Mouse (Mus musculus) heart, embryonic 10.5 days (tissue): ENCODE measurements around the gene Ybx3. TPM values are rescaled to one million over a fixed set of nuclear protein-coding genes. Genes with fewer than 3 reads are reported as not detected.

ENCODE experiments used
- DNase-seq: peaks from one replicate; pipeline ENCODE4 v3.0.0-alpha.2; 2017; ENCODE audit warnings: low spot score
- H3K27ac ChIP-seq: fragments of 300-500 bp; sonication (generic); 2 replicates; pipeline ENCODE4 v1.5.1; 2016; ENCODE audit warnings: mild to moderate bottlenecking
- H3K27me3 ChIP-seq: fragments of 300-500 bp; sonication (generic); 2 replicates; pipeline ENCODE4 v1.6.1; 2016; ENCODE audit warnings: mild to moderate bottlenecking; ENCODE audit not compliant: poor library complexity, insufficient read depth, severe bottlenecking
- H3K36me3 ChIP-seq: fragments of 300-500 bp; sonication (generic); 2 replicates; pipeline ENCODE4 v1.6.1; 2016; ENCODE audit warnings: mild to moderate bottlenecking, moderate library complexity
- H3K4me1 ChIP-seq: fragments of 300-500 bp; sonication (generic); 2 replicates; pipeline ENCODE4 v1.6.1; 2016; ENCODE audit warnings: mild to moderate bottlenecking
- H3K4me3 ChIP-seq: fragments of 300-500 bp; sonication (generic); 2 replicates; pipeline ENCODE4 v1.5.1; 2016; ENCODE audit warnings: mild to moderate bottlenecking, moderate library complexity
- H3K9me3 ChIP-seq: fragments of 300-500 bp; sonication (generic); 2 replicates; pipeline ENCODE4 v1.6.1; 2016; ENCODE audit warnings: mild to moderate bottlenecking, moderate library complexity
- WGBS: fragments of 180-500 bp; shearing (Covaris S2); methylation state at CpG from one replicate; pipeline ENCODE4 v1.1.7; 2016; 5-methylcytosine and 5-hydroxymethylcytosine counted together
- polyA plus RNA-seq: library from polyadenylated mRNA; unstranded; fragments of >200 nt; fragmentation: Nextera tagmentation; extraction: Ambion mirVana; gene quantifications from 2 replicates; pipeline ENCODE4 v1.2.1, GENCODE M21; 2016

Gene Ybx3
- polyA plus RNA-seq, 1 experiment from 2014 or later = 48.9 TPM

- 94% methylated on average over 5 of the region's 5 CpGs for WGBS
- DNase-seq = no peak
- Histone ChIP-seq H3K27me3 (no peaks in the 10 kb centered on the region), H3K27ac (no peak overlapping the region), H3K9me3 (no peaks in the 10 kb centered on the region), H3K4me3 (no peak overlapping the region), H3K4me1 (peaks cover 14% of the 10 kb centered on the region; the same call in 1 of the 2 replicates), H3K36me3 (peaks cover 76% of the 10 kb centered on the region)
These were observed 10.9 kb downstream of the Ybx3 start for GRCm38 (mm10) chr6:131377378-131377777.

- no peaks in the 10 kb centered on the region for H3K27me3 ChIP-seq
- no peak for DNase-seq
- WGBS = 73% methylated on average over 13 of the region's 13 CpGs
- H3K27ac ChIP-seq = peak overlapping the region; percentile 36; the same call in 1 of the 2 replicates
- H3K4me1 ChIP-seq = peaks cover 11% of the 10 kb centered on the region; the same call in 1 of the 2 replicates
- H3K4me3 ChIP-seq = no peak overlapping the region
- H3K36me3 ChIP-seq = peaks cover 74% of the 10 kb centered on the region
- H3K9me3 ChIP-seq = no peaks in the 10 kb centered on the region
These were observed 13.5 kb downstream of the Ybx3 start for GRCm38 (mm10) chr6:131374594-131375340.

GRCm38 (mm10) chr6:131373160-131373559 lies 15.1 kb downstream of the Ybx3 start:
- 90% methylated on average over 5 of the region's 5 CpGs for WGBS
- Histone ChIP-seq H3K4me1 (peaks cover 11% of the 10 kb centered on the region; the same call in 1 of the 2 replicates), H3K36me3 (peaks cover 73% of the 10 kb centered on the region), H3K4me3 (no peak overlapping the region), H3K9me3 (no peaks in the 10 kb centered on the region), H3K27me3 (no peaks in the 10 kb centered on the region), H3K27ac (no peak overlapping the region)
- no peak for DNase-seq

GRCm38 (mm10) chr6:131370767-131371166 lies 17.5 kb downstream of the Ybx3 start:
- Histone ChIP-seq H3K27ac (no peak overlapping the region), H3K9me3 (no peaks in the 10 kb centered on the region), H3K27me3 (no peaks in the 10 kb centered on the region), H3K4me3 (no peak overlapping the region), H3K4me1 (peaks cover 9% of the 10 kb centered on the region; the same call in 1 of the 2 replicates), H3K36me3 (peaks cover 73% of the 10 kb centered on the region)
- WGBS = 85% methylated on average over 5 of the region's 5 CpGs
- no peak for DNase-seq

GRCm38 (mm10) chr6:131369866-131370616 lies 18.2 kb downstream of the Ybx3 start:
- 64% methylated on average over 8 of the region's 8 CpGs for WGBS
- no peaks in the 10 kb centered on the region for H3K27me3 ChIP-seq
- H3K36me3 ChIP-seq = peaks cover 70% of the 10 kb centered on the region
- no peaks in the 10 kb centered on the region for H3K9me3 ChIP-seq
- DNase-seq = no peak
- H3K27ac ChIP-seq = no peak overlapping the region
- peaks cover 3% of the 10 kb centered on the region; the same call in 1 of the 2 replicates for H3K4me1 ChIP-seq
- H3K4me3 ChIP-seq = no peak overlapping the region

GRCm38 (mm10) chr6:131367101-131367500 lies 21.2 kb downstream of the Ybx3 start:
- Histone ChIP-seq H3K27me3 (no peaks in the 10 kb centered on the region), H3K9me3 (no peaks in the 10 kb centered on the region), H3K4me1 (no peaks in the 10 kb centered on the region), H3K36me3 (peaks cover 68% of the 10 kb centered on the region), H3K4me3 (no peak overlapping the region), H3K27ac (no peak overlapping the region)
- WGBS = 52% methylated on average over 4 of the region's 4 CpGs
- no peak for DNase-seq

- DNase-seq = no peak
- no peaks in the 10 kb centered on the region for H3K4me1 ChIP-seq
- H3K27me3 ChIP-seq = no peaks in the 10 kb centered on the region
- no peak overlapping the region for H3K4me3 ChIP-seq
- H3K27ac ChIP-seq = no peak overlapping the region
- peaks cover 51% of the 10 kb centered on the region for H3K36me3 ChIP-seq
- no peaks in the 10 kb centered on the region for H3K9me3 ChIP-seq
- WGBS = 97% methylated on average over 2 of the region's 2 CpGs
These were observed 23.9 kb downstream of the Ybx3 start for GRCm38 (mm10) chr6:131364353-131364752.

- Histone ChIP-seq H3K27ac (no peak overlapping the region), H3K4me3 (no peak overlapping the region), H3K27me3 (no peaks in the 10 kb centered on the region), H3K9me3 (no peaks in the 10 kb centered on the region), H3K4me1 (no peaks in the 10 kb centered on the region), H3K36me3 (peaks cover 39% of the 10 kb centered on the region)
- 84% methylated on average over 7 of the region's 7 CpGs for WGBS
- no peak for DNase-seq
These were observed 25.1 kb downstream of the Ybx3 start for GRCm38 (mm10) chr6:131362987-131363765.

GRCm38 (mm10) chr6:131360693-131361092 lies 27.6 kb downstream of the Ybx3 start:
- Histone ChIP-seq H3K4me3 (no peak overlapping the region), H3K27me3 (no peaks in the 10 kb centered on the region), H3K4me1 (no peaks in the 10 kb centered on the region), H3K36me3 (peaks cover 18% of the 10 kb centered on the region), H3K9me3 (no peaks in the 10 kb centered on the region), H3K27ac (no peak overlapping the region)
- WGBS = 67% methylated on average over 5 of the region's 5 CpGs
- DNase-seq = no peak

- Histone ChIP-seq H3K27me3 (no peaks in the 10 kb centered on the region), H3K9me3 (no peaks in the 10 kb centered on the region), H3K4me1 (no peaks in the 10 kb centered on the region), H3K36me3 (peaks cover 13% of the 10 kb centered on the region), H3K27ac (no peak overlapping the region), H3K4me3 (no peak overlapping the region)
- WGBS = 71% methylated on average over 2 of the region's 2 CpGs
- no peak for DNase-seq
These were observed 28.7 kb downstream of the Ybx3 start for GRCm38 (mm10) chr6:131359543-131359942.

GRCm38 (mm10) chr6:131354913-131355312 lies 33.4 kb downstream of the Ybx3 start:
- H3K4me1 ChIP-seq = 0 out of 2 replicates have a peak, but pooled peaks cover 3% of the 10 kb centered on the region
- H3K36me3 ChIP-seq = no peaks in the 10 kb centered on the region
- H3K27ac ChIP-seq = no peak overlapping the region
- H3K27me3 ChIP-seq = no peaks in the 10 kb centered on the region
- no peaks in the 10 kb centered on the region for H3K9me3 ChIP-seq
- 51% methylated on average over 4 of the region's 4 CpGs for WGBS
- no peak for DNase-seq
- no peak overlapping the region for H3K4me3 ChIP-seq

GRCm38 (mm10) chr6:131353352-131353919 lies 34.8 kb downstream of the Ybx3 start, which contains the start of gene Styk1:
Gene Styk1, minus strand, starts transcription at chr6:131353597.
- DNase-seq = peak; percentile 90
- 3% methylated on average over 16 of the region's 16 CpGs for WGBS
- H3K27ac ChIP-seq = no peak within 1 kb of the TSS
- H3K9me3 ChIP-seq = no peaks in the 10 kb centered on the region
- H3K27me3 ChIP-seq = no peaks in the 10 kb centered on the region
- H3K36me3 ChIP-seq = no peaks in the 10 kb centered on the region
- H3K4me3 ChIP-seq = peak within 1 kb of the TSS; percentile 54
- 0 out of 2 replicates have a peak, but pooled peaks cover 3% of the 10 kb centered on the region for H3K4me1 ChIP-seq
